Mouse (Mus musculus) brain, adult 10 weeks (tissue): ENCODE data around the gene Sbds. TPM values are rescaled to one million over a fixed set of nuclear protein-coding genes. Genes with fewer than 3 reads are reported as not detected.

Source experiments
- polyA plus RNA-seq: library from polyadenylated mRNA; stranded (reverse); fragments of 350-450 nt; fragmentation: Illumina TruSeq; extraction: RNeasy Lipid Tissue Mini Kit (QIAGEN cat#74804); gene quantifications from one replicate; pipeline ENCODE4 v1.2.3, GENCODE M21; 2015; ENCODE audit warnings: low read depth, low replicate concordance

Sbds gene
- 110 TPM for polyA plus RNA-seq

DNA sequence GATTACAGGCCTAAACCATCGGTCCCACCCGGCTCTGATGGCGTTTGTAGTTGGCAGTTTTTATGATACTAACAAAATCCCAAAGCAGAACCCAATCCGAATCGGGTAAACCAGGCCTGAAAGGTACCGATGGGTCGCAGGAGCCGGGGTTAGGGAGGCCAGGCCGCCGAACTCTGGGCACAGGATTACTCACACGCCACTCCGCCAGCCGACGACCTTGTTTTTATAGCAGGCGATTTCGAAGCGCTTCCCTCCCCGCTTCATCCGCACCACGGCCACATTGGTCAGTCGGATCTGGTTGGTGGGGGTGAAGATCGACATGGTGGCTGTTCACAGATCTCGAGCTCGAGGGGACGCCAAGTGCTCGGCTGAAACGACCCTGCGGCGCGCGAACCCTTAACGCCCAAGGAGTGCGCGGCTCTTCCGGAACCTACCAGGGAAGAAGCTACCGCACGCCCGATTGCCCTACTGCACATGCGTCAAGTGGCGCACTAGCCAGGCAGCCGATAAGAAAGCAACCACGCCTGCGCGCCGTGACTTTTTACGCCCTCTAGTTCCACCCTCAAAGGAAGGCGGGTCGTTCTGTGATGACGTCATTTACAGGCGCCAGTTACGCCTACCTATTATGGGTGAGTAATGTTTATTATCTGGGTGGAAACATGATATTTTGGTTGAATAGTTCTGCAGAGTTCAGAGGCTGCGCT, at the start of gene Sbds, which contains the start of gene Tyw1:
Gene Sbds, minus strand, starts transcription at position 514 of the 704 bp plus-strand sequence.
Gene Tyw1, plus strand, starts transcription at position 603 of the 704 bp plus-strand sequence.

DNA sequence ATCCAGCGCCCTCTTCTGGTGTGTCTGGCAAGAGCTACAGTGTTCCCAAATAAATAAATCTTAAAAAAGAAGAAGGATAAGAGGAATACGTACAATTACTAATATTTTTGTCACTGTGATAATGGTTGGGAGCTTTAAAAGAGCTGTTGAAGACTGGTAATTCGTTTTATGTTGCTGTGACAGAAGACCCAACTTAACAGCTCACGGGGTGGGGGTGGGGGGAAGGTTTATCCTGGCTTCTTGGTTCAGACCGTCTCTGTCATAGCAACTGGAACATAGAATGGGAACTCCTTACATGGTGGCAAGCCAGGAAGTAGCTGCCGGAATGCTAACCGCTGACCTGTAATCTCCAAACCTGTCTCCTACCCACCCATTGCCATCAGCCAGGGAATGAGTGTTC, 38.5 kb downstream of the Sbds start, which contains the start of gene Tmem248:
Gene Tmem248, plus strand, starts transcription at position 301 of the 400 bp plus-strand sequence.

Other genes with a start within 250 kb of the Sbds start
- gene Asl, start 226.3 kb downstream of the Sbds start, polyA plus RNA-seq, result 20.2 TPM
- 56.4 TPM for gene Crcp, start 226.2 kb downstream of the Sbds start, polyA plus RNA-seq
- gene Tpst1, start 182.2 kb downstream of the Sbds start, polyA plus RNA-seq, result 40.9 TPM
- gene Kctd7, start 110.7 kb downstream of the Sbds start, polyA plus RNA-seq, result 8.3 TPM
- gene Rabgef1, start 83.7 kb downstream of the Sbds start, polyA plus RNA-seq, result 48.7 TPM
- 29.4 TPM for gene Tmem248, start 38.4 kb downstream of the Sbds start, polyA plus RNA-seq
- gene Tyw1, start 89 bp upstream of the Sbds start, polyA plus RNA-seq, result 9.8 TPM
- gene Caln1, start 113.9 kb upstream of the Sbds start, polyA plus RNA-seq, result 70.8 TPM
- gene A330070K13Rik, start 129.1 kb upstream of the Sbds start, polyA plus RNA-seq, result 2.1 TPM